Mouse (Mus musculus): ENCODE measurements around the gene Adam10. TPM values are rescaled to one million over a fixed set of nuclear protein-coding genes. Genes with fewer than 3 reads are reported as not detected.

Gene Adam10
- polyA plus RNA-seq (2012; rRNA removed) = 21.7 and 29.5 TPM in 2 replicates

GRCm38 (mm10) chr9:70678682-70679131 is at the start of gene Adam10:
Gene Adam10, plus strand, starts transcription at chr9:70678997.
- peaks cover 2% of the 10 kb centered on the region for H3K4me1 ChIP-seq (ENCODE audit: control insufficient read depth, insufficient read depth, low read length)
- DNase-seq = peak; percentile 96
- WGBS = 1% methylated on average over 47 of the region's 48 CpGs
- peak within 1 kb of the TSS; percentile 92 for H3K4me3 ChIP-seq (replicated peaks; ENCODE audit: extremely low read depth, low read depth, low read length)
- TF ChIP-seq POLR2A (IDR thresholded peaks at IDR 0.05; ENCODE audit: borderline replicate concordance, extremely low read depth, low read depth, low read length) (peak; percentile 93), CTCF (IDR thresholded peaks at IDR 0.05; ENCODE audit: insufficient read depth, low read length) (no peak)

GRCm38 (mm10) chr9:70629711-70630110 is 49.1 kb upstream of the Adam10 start:
- no peaks in the 10 kb centered on the region; the same call in 1 of the 2 replicates for H3K4me1 ChIP-seq (ENCODE audit: control insufficient read depth, insufficient read depth, low read length)
- no peak overlapping the region for H3K4me3 ChIP-seq (replicated peaks; ENCODE audit: extremely low read depth, low read depth, low read length)
- TF ChIP-seq POLR2A (IDR thresholded peaks at IDR 0.05; ENCODE audit: borderline replicate concordance, extremely low read depth, low read depth, low read length) = no peak
- TF ChIP-seq CTCF (IDR thresholded peaks at IDR 0.05; ENCODE audit: insufficient read depth, low read length) = no peak
- 69% methylated on average over 2 of the region's 2 CpGs for whole genome bisulfite sequencing
- no peak for DNase-seq

GRCm38 (mm10) chr9:70631665-70632064 is 47.1 kb upstream of the Adam10 start:
- Histone ChIP-seq H3K4me3 (replicated peaks; ENCODE audit: extremely low read depth, low read depth, low read length) (no peak overlapping the region), H3K4me1 (ENCODE audit: control insufficient read depth, insufficient read depth, low read length) (no peaks in the 10 kb centered on the region; the same call in 1 of the 2 replicates)
- DNase-seq = no peak
- 24% methylated on average over 5 of the region's 5 CpGs for WGBS
- no peak for TF ChIP-seq CTCF (IDR thresholded peaks at IDR 0.05; ENCODE audit: insufficient read depth, low read length)
- no peak for TF ChIP-seq POLR2A (IDR thresholded peaks at IDR 0.05; ENCODE audit: borderline replicate concordance, extremely low read depth, low read depth, low read length)

GRCm38 (mm10) chr9:70636748-70637147 is 42.0 kb upstream of the Adam10 start:
- no peak for DNase-seq
- Histone ChIP-seq H3K4me1 (ENCODE audit: control insufficient read depth, insufficient read depth, low read length) (no peaks in the 10 kb centered on the region), H3K4me3 (replicated peaks; ENCODE audit: extremely low read depth, low read depth, low read length) (no peak overlapping the region)
- WGBS = 68% methylated on average over 2 of the region's 2 CpGs
- TF ChIP-seq POLR2A (IDR thresholded peaks at IDR 0.05; ENCODE audit: borderline replicate concordance, extremely low read depth, low read depth, low read length) (no peak), CTCF (IDR thresholded peaks at IDR 0.05; ENCODE audit: insufficient read depth, low read length) (no peak)

GRCm38 (mm10) chr9:70650260-70650659 is 28.5 kb upstream of the Adam10 start:
- TF ChIP-seq CTCF (IDR thresholded peaks at IDR 0.05; ENCODE audit: insufficient read depth, low read length) (no peak), POLR2A (IDR thresholded peaks at IDR 0.05; ENCODE audit: borderline replicate concordance, extremely low read depth, low read depth, low read length) (no peak)
- Histone ChIP-seq H3K4me1 (ENCODE audit: control insufficient read depth, insufficient read depth, low read length) (peaks cover 8% of the 10 kb centered on the region; the same call in 1 of the 2 replicates), H3K4me3 (replicated peaks; ENCODE audit: extremely low read depth, low read depth, low read length) (no peak overlapping the region)
- 71% methylated on average over 2 of the region's 2 CpGs for WGBS
- no peak for DNase-seq

- Histone ChIP-seq H3K4me1 (ENCODE audit: control insufficient read depth, insufficient read depth, low read length) (peaks cover 10% of the 10 kb centered on the region), H3K4me3 (replicated peaks; ENCODE audit: extremely low read depth, low read depth, low read length) (no peak overlapping the region)
- no peak for DNase-seq
- TF ChIP-seq POLR2A (IDR thresholded peaks at IDR 0.05; ENCODE audit: borderline replicate concordance, extremely low read depth, low read depth, low read length) (no peak), CTCF (IDR thresholded peaks at IDR 0.05; ENCODE audit: insufficient read depth, low read length) (no peak)
- WGBS = 91% methylated on average over 1 of the region's 1 CpGs
These were observed 27.8 kb upstream of the Adam10 start for GRCm38 (mm10) chr9:70650994-70651393.

GRCm38 (mm10) chr9:70652221-70652620 is 26.6 kb upstream of the Adam10 start:
- Histone ChIP-seq H3K4me3 (replicated peaks; ENCODE audit: extremely low read depth, low read depth, low read length) (no peak overlapping the region), H3K4me1 (ENCODE audit: control insufficient read depth, insufficient read depth, low read length) (peaks cover 10% of the 10 kb centered on the region)
- no peak for DNase-seq
- TF ChIP-seq POLR2A (IDR thresholded peaks at IDR 0.05; ENCODE audit: borderline replicate concordance, extremely low read depth, low read depth, low read length) (no peak), CTCF (IDR thresholded peaks at IDR 0.05; ENCODE audit: insufficient read depth, low read length) (no peak)
- 69% methylated on average over 2 of the region's 2 CpGs for WGBS

- Histone ChIP-seq H3K4me1 (ENCODE audit: control insufficient read depth, insufficient read depth, low read length) (peaks cover 12% of the 10 kb centered on the region), H3K4me3 (replicated peaks; ENCODE audit: extremely low read depth, low read depth, low read length) (no peak overlapping the region)
- 53% methylated on average over 2 of the region's 2 CpGs for WGBS
- TF ChIP-seq CTCF (IDR thresholded peaks at IDR 0.05; ENCODE audit: insufficient read depth, low read length) (no peak), POLR2A (IDR thresholded peaks at IDR 0.05; ENCODE audit: borderline replicate concordance, extremely low read depth, low read depth, low read length) (no peak)
- DNase-seq = no peak
These were observed 24.9 kb upstream of the Adam10 start for GRCm38 (mm10) chr9:70653875-70654274.

GRCm38 (mm10) chr9:70654496-70654895 is 24.3 kb upstream of the Adam10 start:
- Histone ChIP-seq H3K4me3 (replicated peaks; ENCODE audit: extremely low read depth, low read depth, low read length) (no peak overlapping the region), H3K4me1 (ENCODE audit: control insufficient read depth, insufficient read depth, low read length) (peaks cover 12% of the 10 kb centered on the region)
- 69% methylated on average over 4 of the region's 4 CpGs for WGBS
- no peak for TF ChIP-seq CTCF (IDR thresholded peaks at IDR 0.05; ENCODE audit: insufficient read depth, low read length)
- no peak for TF ChIP-seq POLR2A (IDR thresholded peaks at IDR 0.05; ENCODE audit: borderline replicate concordance, extremely low read depth, low read depth, low read length)
- DNase-seq = no peak

- no peak for TF ChIP-seq POLR2A (IDR thresholded peaks at IDR 0.05; ENCODE audit: borderline replicate concordance, extremely low read depth, low read depth, low read length)
- no peak for TF ChIP-seq CTCF (IDR thresholded peaks at IDR 0.05; ENCODE audit: insufficient read depth, low read length)
- no peak for DNase-seq
- WGBS = 29% methylated on average over 2 of the region's 2 CpGs
- peak overlapping the region; percentile 5 for H3K4me3 ChIP-seq (replicated peaks; ENCODE audit: extremely low read depth, low read depth, low read length)
- H3K4me1 ChIP-seq (ENCODE audit: control insufficient read depth, insufficient read depth, low read length) = peaks cover 12% of the 10 kb centered on the region
These were observed 23.1 kb upstream of the Adam10 start for GRCm38 (mm10) chr9:70655764-70656129.
